In genomic region chr2:132018156-132018555, GRCm38 (mm10) we compare ENCODE assay signal across 26 mouse cellular contexts. TPM values are rescaled to one million over a fixed set of nuclear protein-coding genes. Genes with fewer than 3 reads are reported as not detected.
A peak's percentile ranks its signal among the peaks of the same experiment; 100 is the strongest.
DNase-seq lines count a peak whose midpoint lies in the region; ATAC-seq and TF ChIP-seq lines count a peak whose summit lies in the region.
"Had no signal": no experiment of that assay in that cellular context is flagged by ENCODE, and none has a peak within 500 bp of the region (broad histone marks: within the 10 kb centered on the region; RNA-seq: fewer than 3 reads in every experiment).

No protein-coding gene starts in this region.

- intact Hi-C loops in gastrocnemius, adult 2 months (cut with DNase I): no loop called here

- in situ Hi-C loops in CH12.LX (cut with MboI; ENCODE audit: low pct_ligation_motif_present, low pct_unique_long_range_greater_than_20kb, low sequenced_read_pairs): no loop called here

- no peak overlapping the region for H3K9ac ChIP-seq in liver, embryonic 13.5 days
- H3K9ac ChIP-seq in liver, embryonic 12.5 days: no peak overlapping the region
- peak overlapping the region; percentile 91 for H3K9ac ChIP-seq in CH12.LX (ENCODE audit: insufficient read depth, low read depth)
- H3K9ac ChIP-seq: embryonic facial prominence, embryonic 12.5 days; forebrain, postnatal 0 days; hindbrain, embryonic 13.5 days; limb, embryonic 13.5 days; liver, embryonic 15.5 days; midbrain, embryonic 12.5 days; stomach, embryonic 15.5 days had no signal

- H3K4me2 ChIP-seq in liver, embryonic 13.5 days: no peak overlapping the region
- no peak overlapping the region for H3K4me2 ChIP-seq in liver, embryonic 12.5 days
- H3K4me2 ChIP-seq in CH12.LX (ENCODE audit: insufficient read depth, low read depth, poor library complexity, severe bottlenecking): peak overlapping the region; percentile 96
- H3K4me2 ChIP-seq: embryonic facial prominence, embryonic 12.5 days; hindbrain, embryonic 13.5 days; limb, embryonic 13.5 days; midbrain, embryonic 12.5 days; stomach, embryonic 15.5 days had no signal

- 32% methylated on average over 4 of the region's 4 CpGs for WGBS in liver, embryonic 13.5 days (ENCODE audit: insufficient replicate concordance)
- WGBS in liver, embryonic 12.5 days (ENCODE audit: insufficient replicate concordance): 32% methylated on average over 4 of the region's 4 CpGs
- 11% methylated on average over 4 of the region's 4 CpGs for WGBS in macrophage (ENCODE audit: missing documents)

- H3K36me3 ChIP-seq in liver, embryonic 13.5 days: no peaks in the 10 kb centered on the region
- no peaks in the 10 kb centered on the region for H3K36me3 ChIP-seq in liver, embryonic 12.5 days
- H3K36me3 ChIP-seq in CH12.LX (replicated peaks in 1 of 2; ENCODE audit: control insufficient read depth in 1 of 2, insufficient read depth in 1 of 2, low read length in 1 of 2) (peaks cover 11 to 54% of the 10 kb centered on the region in 2 experiments), macrophage (ENCODE audit: inconsistent target) (no peaks in the 10 kb centered on the region)
- H3K36me3 ChIP-seq: embryonic facial prominence, embryonic 12.5 days; heart, embryonic 10.5 days; limb, embryonic 13.5 days; liver, embryonic 15.5 days; stomach, embryonic 15.5 days had no signal

- H3K27me3 ChIP-seq in liver, embryonic 13.5 days: no peaks in the 10 kb centered on the region
- H3K27me3 ChIP-seq in liver, embryonic 12.5 days (replicated peaks): 0 out of 2 replicates have a peak, but pooled peaks cover 4% of the 10 kb centered on the region
- H3K27me3 ChIP-seq in CH12.LX (replicated peaks): no peaks in the 10 kb centered on the region
- H3K27me3 ChIP-seq: embryonic facial prominence, embryonic 12.5 days; hindbrain, embryonic 13.5 days; midbrain, embryonic 12.5 days; stomach, embryonic 15.5 days had no signal

- peaks cover 28% of the 10 kb centered on the region for H3K4me1 ChIP-seq in liver, embryonic 13.5 days (replicated peaks)
- peaks cover 38% of the 10 kb centered on the region for H3K4me1 ChIP-seq in liver, embryonic 12.5 days
- peaks cover 39 to 91% of the 10 kb centered on the region in 2 experiments for H3K4me1 ChIP-seq in CH12.LX (ENCODE audit: control insufficient read depth in 1 of 2, insufficient read depth in 2 of 2)
- H3K4me1 ChIP-seq: midbrain, embryonic 12.5 days had no signal

- 0 out of 2 replicates have a peak, but pooled peaks have one; percentile 19 for TF ChIP-seq EP300 in CH12.LX (IDR thresholded peaks at IDR 0.05; ENCODE audit: low read length)

- dilution Hi-C loops in CH12.LX (cut with MboI; ENCODE audit: extremely low pct_ligation_motif_present, extremely low pct_unique_long_range_greater_than_20kb, low sequenced_read_pairs): no loop called here

- no peak for ATAC-seq in liver, embryonic 13.5 days (ENCODE audit: low read depth)
- no peak for ATAC-seq in liver, embryonic 12.5 days
- ATAC-seq: CD4-positive, CD25-positive, alpha-beta regulatory T cell, adult 4 months; forebrain, postnatal 0 days; inflammation-experienced regulatory T-cells, adult 6 months; lung, postnatal 0 days had no signal

- H3K79me2 ChIP-seq in CH12.LX (replicated peaks; ENCODE audit: control insufficient read depth, extremely low read depth, insufficient read depth, poor library complexity, severe bottlenecking): peaks cover 67% of the 10 kb centered on the region
- peaks cover 94% of the 10 kb centered on the region for H3K79me2 ChIP-seq in macrophage (ENCODE audit: inconsistent target)

- no peak for TF ChIP-seq CTCF in gastrocnemius, adult 2 months (IDR thresholded peaks at IDR 0.05)
- TF ChIP-seq CTCF in CH12.LX (conservative IDR thresholded peaks at IDR 0.05 in 1 of 2, IDR thresholded peaks at IDR 0.05 in 1 of 2; ENCODE audit: low read depth in 2 of 2, low read length in 2 of 2): no peak

- H3K9me3 ChIP-seq in liver, embryonic 13.5 days (replicated peaks): no peaks in the 10 kb centered on the region
- no peaks in the 10 kb centered on the region for H3K9me3 ChIP-seq in liver, embryonic 12.5 days (replicated peaks)
- H3K9me3 ChIP-seq in CH12.LX (replicated peaks; ENCODE audit: low read length): no peaks in the 10 kb centered on the region
- H3K9me3 ChIP-seq: embryonic facial prominence, embryonic 12.5 days; heart, embryonic 10.5 days; hindbrain, embryonic 13.5 days; limb, embryonic 13.5 days; liver, embryonic 15.5 days; midbrain, embryonic 12.5 days; stomach, embryonic 15.5 days had no signal

- TF ChIP-seq RAD21 in CH12.LX (IDR thresholded peaks at IDR 0.05; ENCODE audit: low read depth, low read length): no peak

- H3K27ac ChIP-seq in gastrocnemius, adult 2 months: peak overlapping the region; percentile 51
- H3K27ac ChIP-seq in liver, embryonic 13.5 days: peak overlapping the region; percentile 25; the same call in 1 of the 2 replicates
- no peak overlapping the region for H3K27ac ChIP-seq in liver, embryonic 12.5 days
- H3K27ac ChIP-seq in CH12.LX (ENCODE audit: insufficient read depth, low read depth) (peak overlapping the region; percentile 99), macrophage (peak overlapping the region; percentile 99)
- H3K27ac ChIP-seq: embryonic facial prominence, embryonic 12.5 days; hindbrain, embryonic 13.5 days; limb, embryonic 13.5 days; midbrain, embryonic 12.5 days; stomach, embryonic 15.5 days had no signal

- TF ChIP-seq POLR2A in CH12.LX (IDR thresholded peaks at IDR 0.05; ENCODE audit: low read depth, low read length): no peak

- no peak overlapping the region for H3K4me3 ChIP-seq in gastrocnemius, adult 2 months
- no peak overlapping the region for H3K4me3 ChIP-seq in liver, embryonic 13.5 days (replicated peaks)
- H3K4me3 ChIP-seq in liver, embryonic 12.5 days: no peak overlapping the region
- H3K4me3 ChIP-seq in CH12.LX (replicated peaks in 1 of 3; ENCODE audit: low read depth in 2 of 3, low read length in 2 of 3, poor library complexity in 1 of 3) (peak overlapping the region in 1 of 3 experiments; percentile 39), macrophage (ENCODE audit: inconsistent target) (no peak overlapping the region)
- H3K4me3 ChIP-seq: embryonic facial prominence, embryonic 12.5 days; heart, embryonic 10.5 days; hindbrain, embryonic 13.5 days; limb, embryonic 13.5 days; liver, embryonic 15.5 days; midbrain, embryonic 12.5 days; stomach, embryonic 15.5 days had no signal

- no peak for DNase-seq in gastrocnemius, adult 2 months
- no peak for DNase-seq in gastrocnemius, postnatal 10 days
- no peak for DNase-seq in liver, embryonic 13.5 days
- DNase-seq in CH12.LX (ENCODE audit: extremely low read depth): no peak
- DNase-seq in kidney, postnatal 25 days: no peak
- no peak for DNase-seq in cerebellum, postnatal 10 days
- DNase-seq: adrenal gland, postnatal 25 days; cerebellum, adult 11-12 months; cerebellum, postnatal 14 days; forebrain, postnatal 0 days; kidney, adult 18-20 months; layer of hippocampus, postnatal 36 days; right cerebral cortex, postnatal 14 days; spleen, adult 18-20 months had no signal

TF ChIP-seq in CH12.LX, 34 proteins besides CTCF, POLR2A, EP300 and RAD21:
- peak; percentile 37 for TF ChIP-seq ETS1 (conservative IDR thresholded peaks at IDR 0.05; ENCODE audit: low read depth, low read length)
- TF ChIP-seq BHLHE40 (IDR thresholded peaks at IDR 0.05; ENCODE audit: low read depth, low read length): peak; percentile 97
- no peak for TF ChIP-seq E2F4 (IDR thresholded peaks at IDR 0.05; ENCODE audit: insufficient replicate concordance, low read depth, low read length)
- TF ChIP-seq ZMIZ1 (IDR thresholded peaks at IDR 0.05; ENCODE audit: low read depth, low read length): no peak

RNA-seq across cellular contexts. Expression of gene Rassf2, which starts 11.9 kb away (rescaled TPM):
- total RNA-seq in gastrocnemius, adult 2 months (2021): 1 to 10 TPM; 3.5 to 6.8 TPM
- 10 to 100 TPM; 16.1 to 22.0 TPM for total RNA-seq in gastrocnemius, postnatal 10 days (2021)
- 1.6 and 2.2 TPM in 2 replicates for polyA plus RNA-seq in liver, embryonic 13.5 days (2015; fragmentation: Nextera tagmentation; extraction: Ambion mirVana)
- 3.1 and 3.5 TPM in 2 replicates for polyA plus RNA-seq in liver, embryonic 12.5 days (2016; fragmentation: Nextera tagmentation; extraction: Ambion mirVana)
- total RNA-seq in CH12.LX (2012; rRNA removed) (44.4 and 45.3 TPM in 2 replicates), CH12.LX (2014; rRNA removed) (30.2 and 33.8 TPM in 2 replicates)
- polyA plus RNA-seq in CH12.LX (2012; ENCODE audit: insufficient read length, low read depth) (60.4 and 61.5 TPM in 2 replicates), macrophage (2018) (73.9 to 95.6 TPM (median 92.2 TPM) in 3 replicates)
- 100 to 1,000 TPM in 15 of 26 experiments, 10 to 100 TPM in 11; 23.3 to 256 (median 125) TPM for total RNA-seq in macrophage (2018; cell fraction: chromatin; rRNA removed)
- total RNA-seq in macrophage (2018; cell fraction: cytosol; rRNA removed): 100 to 1,000 TPM in 11 of 26 experiments, 10 to 100 TPM in 15; 49.1 to 135 (median 96.8) TPM
- 100 to 1,000 TPM in 10 of 26 experiments, 10 to 100 TPM in 16; 41.2 to 213 (median 88.6) TPM for total RNA-seq in macrophage (2018; cell fraction: nucleus; rRNA removed)

Comparison
In these comparisons a context has a peak if more than half of its experiments do, and no peak if none do; other contexts are left out.
1. RNA of gene Rassf2, which starts 11.9 kb away (polyA plus RNA-seq): 73.9 to 95.6 TPM in macrophage and 60.4 to 61.5 TPM in CH12.LX; 3.1 to 3.5 TPM in liver, embryonic 12.5 days and 1.6 to 2.2 TPM in liver, embryonic 13.5 days; every median in the first group is over 10 times any median in the second.